Mouse (Mus musculus) megakaryocyte, embryonic 14.5 days (primary cell): ENCODE results near the gene Hist1h4f.

Experiments
- FLI1 ChIP-seq: IDR thresholded peaks from 2 replicates; pipeline ENCODE4 v1.6.1; 2012; ENCODE audit warnings: low read length, inconsistent platforms, mixed read lengths
- GATA1 ChIP-seq: IDR thresholded peaks from 3 replicates; pipeline ENCODE4 v1.6.1; 2012; ENCODE audit warnings: mixed read lengths, low read length, inconsistent platforms, borderline replicate concordance

GRCm38 (mm10) chr13:23523976-23524375, 27.5 kb downstream of the Hist1h4f start:
- TF ChIP-seq GATA1 = no peak
- no peak for TF ChIP-seq FLI1
